Mouse (Mus musculus) cerebellum, postnatal 4 days (tissue): ENCODE data around the gene Olfr164.

Source experiments
- DNase-seq, 2 experiments: peaks; one replicate each; pipeline ENCODE4 v3.0.0; 2022; ENCODE audit warnings: low spot score in 2 of 2, mixed read lengths in 1 of 2

Gene Olfr164

GRCm38 (mm10) chr16:19313964-19314363 lies at the start of gene Olfr164:
Olfr164 (minus strand) TSS chr16:19314064.
- DNase-seq = no peak

GRCm38 (mm10) chr16:19349111-19349510 lies 35.2 kb upstream of the Olfr164 start:
- DNase-seq = no peak

- DNase-seq = no peak
Measured at GRCm38 (mm10) chr16:19263235-19263634, 50.6 kb downstream of the Olfr164 start.

DNA sequence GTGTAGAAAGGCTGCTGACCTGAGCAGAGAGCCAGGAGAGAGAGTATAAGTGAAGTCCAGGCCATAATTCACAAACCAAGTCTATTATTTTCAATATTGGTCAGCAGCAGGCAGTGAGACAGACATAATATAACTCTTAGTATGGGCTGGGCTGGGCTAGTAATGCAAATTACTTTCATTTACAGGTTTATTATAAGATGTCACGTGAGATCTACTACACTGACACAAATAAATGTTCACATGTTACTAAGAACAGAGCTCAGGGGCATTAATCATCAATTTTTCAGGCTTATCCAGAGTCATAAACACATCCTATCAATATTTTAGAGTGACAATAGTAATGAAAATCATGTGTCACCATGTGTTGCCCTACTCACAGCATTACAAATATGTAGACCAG lies 53.1 kb downstream of the Olfr164 start:
- no peak for DNase-seq

DNA sequence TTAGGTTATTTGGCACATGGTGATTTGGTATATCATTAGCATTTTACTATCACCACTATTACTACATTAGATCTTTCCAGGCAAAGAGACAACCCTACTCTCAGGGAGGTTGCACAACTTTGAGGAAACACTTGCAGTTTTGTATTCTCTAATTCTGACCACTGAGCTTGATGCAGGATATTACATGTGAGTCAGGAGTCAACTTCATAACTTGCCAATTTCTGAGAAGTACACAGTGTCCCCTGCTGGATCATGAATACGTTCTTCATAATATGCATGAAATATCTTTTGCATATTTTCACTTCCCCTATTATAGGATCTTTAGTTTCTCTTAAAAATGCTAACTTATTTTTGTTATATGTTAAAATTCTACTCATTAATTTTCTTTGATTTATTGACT lies 68.0 kb downstream of the Olfr164 start:
- no peak for DNase-seq

DNA sequence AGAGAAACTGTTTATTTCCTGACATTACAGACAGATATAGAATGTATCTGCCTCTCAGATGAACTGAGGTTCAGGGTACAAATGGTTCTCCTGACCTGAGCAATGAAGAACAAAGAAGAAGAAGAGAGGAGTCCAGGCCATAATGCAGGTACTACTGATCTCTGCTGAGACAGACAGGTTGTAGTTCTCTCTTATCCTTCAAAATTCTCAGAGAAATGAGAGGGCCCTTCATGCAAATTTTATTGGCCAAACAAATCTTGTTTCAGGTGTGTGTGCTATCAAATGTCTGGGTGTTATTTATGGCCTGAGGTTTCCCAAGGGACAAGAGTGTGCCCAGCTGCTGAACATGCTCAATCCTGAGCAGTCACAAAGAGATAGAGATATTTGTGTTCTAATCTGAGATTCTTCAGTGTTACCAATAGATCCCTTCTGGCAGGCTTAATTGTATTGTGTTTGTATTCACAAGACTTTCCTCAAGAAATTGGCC lies 72.3 kb downstream of the Olfr164 start:
- no peak for DNase-seq

DNA sequence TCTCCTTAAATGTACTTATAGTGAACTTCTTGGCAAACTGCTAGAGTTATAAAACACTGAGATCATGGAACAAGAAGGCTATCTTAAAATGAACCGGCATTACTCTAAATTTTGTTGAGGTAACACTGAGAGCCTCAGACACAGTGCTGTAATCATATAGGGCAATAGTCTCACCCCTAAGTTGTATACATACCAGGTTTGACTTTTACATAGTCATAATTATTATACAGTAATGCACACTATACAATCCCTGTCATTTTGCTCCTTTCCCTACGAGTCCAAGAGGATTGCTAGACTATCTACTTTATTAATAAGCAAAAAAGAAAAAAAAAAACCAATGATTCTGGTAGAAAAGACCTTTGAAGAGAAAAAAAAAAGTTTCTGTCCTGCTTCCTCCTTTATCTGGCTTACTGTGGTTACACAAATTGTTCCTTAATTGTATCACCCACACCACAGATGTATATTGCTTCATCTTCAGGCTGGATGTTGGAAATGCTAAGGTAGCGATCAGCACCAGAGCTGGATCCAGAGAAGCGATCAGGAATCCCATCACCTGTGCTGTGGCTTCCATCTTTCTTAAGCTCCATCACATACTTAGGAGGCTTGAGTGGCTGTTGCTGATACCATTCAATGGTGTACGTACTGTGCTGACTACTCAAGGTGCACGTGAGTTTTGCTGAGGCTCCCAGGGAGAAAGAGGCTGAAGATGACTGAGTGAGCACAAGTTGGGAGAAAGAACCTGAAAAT lies 72.9 kb downstream of the Olfr164 start:
- no peak for DNase-seq

- DNase-seq = no peak
Measured at GRCm38 (mm10) chr16:19236719-19237118, 77.1 kb downstream of the Olfr164 start.
